Mouse (Mus musculus) heart, embryonic 16.5 days (tissue): ENCODE data around the gene Ttc17. TPM values are rescaled to one million over a fixed set of nuclear protein-coding genes. Genes with fewer than 3 reads are reported as not detected.
A peak's percentile ranks its signal among the peaks of the same experiment; 100 is the strongest.

Experiments used
- ATAC-seq: fragments of 200-750 bp; cut with Nextera tagmentation; replicated peaks from 2 replicates; pipeline ENCODE4 v1.8.0; 2017; ENCODE audit warnings: moderate number of reproducible peaks; ENCODE audit not compliant: insufficient read depth, low FRiP score; ENCODE audit errors: extremely low read depth
- H3K27ac ChIP-seq: fragments of 300-500 bp; sonication (generic); 2 replicates; pipeline ENCODE4 v1.5.1; 2014; ENCODE audit warnings: mild to moderate bottlenecking, low read length, control low read depth, moderate library complexity
- H3K27me3 ChIP-seq: fragments of 300-500 bp; sonication (generic); 2 replicates; pipeline ENCODE4 v1.6.1; 2014; ENCODE audit warnings: low read length, mixed read lengths; ENCODE audit not compliant: control insufficient read depth, insufficient read depth
- H3K36me3 ChIP-seq: fragments of 300-500 bp; sonication (generic); 2 replicates; pipeline ENCODE4 v1.6.1; 2014; ENCODE audit not compliant: control insufficient read depth, insufficient read depth
- H3K4me1 ChIP-seq: fragments of 300-500 bp; sonication (generic); 2 replicates; pipeline ENCODE4 v1.6.1; 2014; ENCODE audit warnings: low read length, mixed read lengths; ENCODE audit not compliant: control insufficient read depth, insufficient read depth
- H3K4me2 ChIP-seq: fragments of 300-500 bp; sonication (generic); 2 replicates; pipeline ENCODE4 v1.6.1; 2014; ENCODE audit warnings: low read depth, mild to moderate bottlenecking, control low read depth, low read length
- H3K4me3 ChIP-seq: fragments of 300-500 bp; sonication (generic); 2 replicates; pipeline ENCODE4 v1.5.1; 2014; ENCODE audit warnings: mild to moderate bottlenecking, control low read depth, low read length
- H3K9ac ChIP-seq: fragments of 300-500 bp; sonication (generic); 2 replicates; pipeline ENCODE4 v1.6.1; 2014; ENCODE audit warnings: low read length, control low read depth
- H3K9me3 ChIP-seq: fragments of 300-500 bp; sonication (generic); replicated peaks from 2 replicates; pipeline ENCODE4 v1.6.1; 2016; ENCODE audit warnings: low read length; ENCODE audit not compliant: control insufficient read depth
- WGBS: fragments of 180-500 bp; shearing (Covaris S2); extraction: QIAGEN DNeasy Blood & Tissue Kit; methylation state at CpG from one replicate; pipeline ENCODE4 v1.1.7; 2014; 5-methylcytosine and 5-hydroxymethylcytosine counted together
- polyA plus RNA-seq: library from polyadenylated mRNA; unstranded; fragments of >200 nt; fragmentation: Nextera tagmentation; extraction: Ambion mirVana; gene quantifications from 2 replicates; pipeline ENCODE4 v1.2.1, GENCODE M21; 2015

The Ttc17 gene
- polyA plus RNA-seq, 1 experiment from 2014 or later: 17.5 TPM

DNA sequence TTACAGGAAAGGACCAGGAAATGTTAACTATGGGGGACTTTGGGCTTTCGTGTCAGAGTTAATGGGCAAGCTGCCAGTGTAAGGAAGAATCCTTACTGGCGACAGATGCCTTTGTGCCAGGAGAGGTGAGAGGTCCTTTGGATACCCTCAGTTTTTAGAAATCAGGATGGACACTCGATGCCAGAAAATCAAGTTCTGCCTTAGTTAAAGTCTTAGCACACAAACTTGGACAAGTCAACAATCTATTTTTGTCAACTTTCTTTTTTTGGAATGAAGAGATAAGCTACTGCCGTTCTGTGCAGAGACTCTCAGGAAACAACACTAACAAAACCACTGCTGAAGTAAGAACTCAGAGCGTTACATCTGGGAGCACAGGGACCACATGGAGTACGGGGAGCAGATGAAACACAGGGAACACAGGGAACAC, 58.3 kb downstream of the Ttc17 start:
- H3K27me3 ChIP-seq: no peaks in the 10 kb centered on the region
- H3K9me3 ChIP-seq: no peaks in the 10 kb centered on the region
- no peak overlapping the region for H3K9ac ChIP-seq
- H3K27ac ChIP-seq: peak overlapping the region; percentile 85
- no peak overlapping the region for H3K4me3 ChIP-seq
- peaks cover 34% of the 10 kb centered on the region for H3K4me1 ChIP-seq
- H3K4me2 ChIP-seq: peak overlapping the region; percentile 42
- ATAC-seq: peak; percentile 41; the same call in 1 of the 2 replicates
- 12% methylated on average over 6 of the region's 6 CpGs for whole genome bisulfite sequencing
- H3K36me3 ChIP-seq: peaks cover 5% of the 10 kb centered on the region; the same call in 1 of the 2 replicates

DNA sequence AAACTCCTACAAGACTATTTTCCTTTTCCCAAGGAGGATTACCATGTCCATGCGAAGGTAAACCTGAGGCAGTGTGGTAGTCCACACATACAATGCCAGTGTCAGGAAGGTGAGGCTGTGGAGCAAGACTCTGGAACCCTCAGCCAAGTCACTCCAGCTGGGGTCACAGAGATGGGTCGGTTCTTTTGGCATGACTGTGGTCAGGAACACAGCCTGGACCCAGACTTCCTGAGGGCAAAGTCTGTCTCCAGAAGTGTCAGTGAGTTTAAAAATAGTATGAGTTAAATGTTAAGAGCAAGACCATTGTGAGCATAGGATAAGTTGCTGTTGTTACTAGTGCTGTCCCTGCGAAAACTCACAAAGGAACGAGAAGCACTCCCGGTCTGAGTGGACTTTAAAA, 59.7 kb downstream of the Ttc17 start:
- WGBS: 48% methylated on average over 5 of the region's 5 CpGs
- Histone ChIP-seq H3K27ac (peak overlapping the region; percentile 85), H3K4me3 (no peak overlapping the region), H3K36me3 (peaks cover 11% of the 10 kb centered on the region; the same call in 1 of the 2 replicates), H3K9ac (no peak overlapping the region), H3K4me1 (peaks cover 36% of the 10 kb centered on the region), H3K9me3 (no peaks in the 10 kb centered on the region), H3K27me3 (no peaks in the 10 kb centered on the region), H3K4me2 (no peak overlapping the region)
- ATAC-seq: no peak

GRCm38 (mm10) chr2:94344624-94345023, 61.9 kb downstream of the Ttc17 start:
- peak; percentile 78 for ATAC-seq
- no peaks in the 10 kb centered on the region for H3K27me3 ChIP-seq
- no peak overlapping the region for H3K4me2 ChIP-seq
- H3K9me3 ChIP-seq: no peaks in the 10 kb centered on the region
- peaks cover 44% of the 10 kb centered on the region for H3K4me1 ChIP-seq
- H3K27ac ChIP-seq: peak overlapping the region; percentile 77
- H3K9ac ChIP-seq: no peak overlapping the region
- H3K4me3 ChIP-seq: no peak overlapping the region
- WGBS: 71% methylated on average over 4 of the region's 4 CpGs
- H3K36me3 ChIP-seq: peaks cover 13% of the 10 kb centered on the region; the same call in 1 of the 2 replicates

GRCm38 (mm10) chr2:94343290-94344285, 62.9 kb downstream of the Ttc17 start:
- 85% methylated on average over 12 of the region's 12 CpGs for WGBS
- Histone ChIP-seq H3K9ac (no peak overlapping the region), H3K4me2 (no peak overlapping the region), H3K27ac (no peak overlapping the region), H3K4me3 (no peak overlapping the region), H3K36me3 (peaks cover 13% of the 10 kb centered on the region; the same call in 1 of the 2 replicates), H3K9me3 (no peaks in the 10 kb centered on the region), H3K4me1 (peaks cover 43% of the 10 kb centered on the region), H3K27me3 (no peaks in the 10 kb centered on the region)
- ATAC-seq: no peak

DNA sequence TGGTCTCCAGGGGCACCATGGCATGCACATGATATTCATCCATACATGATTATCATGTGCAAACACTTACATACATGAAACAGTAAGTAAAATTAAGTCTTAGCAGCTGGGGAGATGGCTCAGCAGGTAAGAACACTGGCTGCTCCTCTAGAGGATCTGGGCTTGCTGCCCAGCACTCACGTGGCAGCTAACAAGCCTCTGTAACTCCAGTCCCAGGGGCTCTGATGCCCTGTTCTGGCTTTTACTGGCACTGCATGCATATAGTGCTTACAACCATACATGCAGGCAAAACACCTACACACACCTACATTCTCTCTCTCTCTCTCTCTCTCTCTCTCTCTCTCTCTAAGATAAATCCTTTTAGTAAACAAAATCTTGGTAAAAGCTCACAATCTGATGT, 65.7 kb downstream of the Ttc17 start:
- H3K9me3 ChIP-seq: no peaks in the 10 kb centered on the region
- no peak overlapping the region for H3K4me3 ChIP-seq
- H3K9ac ChIP-seq: no peak overlapping the region; the same call in 1 of the 2 replicates
- H3K4me2 ChIP-seq: no peak overlapping the region
- H3K27ac ChIP-seq: 0 out of 2 replicates have a peak overlapping the region, but pooled peaks have one; percentile 12
- peak; percentile 55 for ATAC-seq
- H3K4me1 ChIP-seq: peaks cover 20% of the 10 kb centered on the region
- WGBS: 46% methylated on average over 1 of the region's 1 CpGs
- H3K27me3 ChIP-seq: no peaks in the 10 kb centered on the region
- H3K36me3 ChIP-seq: peaks cover 15% of the 10 kb centered on the region; the same call in 1 of the 2 replicates

GRCm38 (mm10) chr2:94339495-94339894, 67.0 kb downstream of the Ttc17 start:
- Histone ChIP-seq H3K9ac (no peak overlapping the region), H3K9me3 (no peaks in the 10 kb centered on the region), H3K4me1 (peaks cover 21% of the 10 kb centered on the region), H3K27me3 (no peaks in the 10 kb centered on the region), H3K36me3 (peaks cover 15% of the 10 kb centered on the region; the same call in 1 of the 2 replicates), H3K4me3 (no peak overlapping the region), H3K4me2 (no peak overlapping the region), H3K27ac (no peak overlapping the region)
- 89% methylated on average over 5 of the region's 5 CpGs for WGBS
- no peak for ATAC-seq

- WGBS: 91% methylated on average over 9 of the region's 9 CpGs
- Histone ChIP-seq H3K4me3 (no peak overlapping the region), H3K9me3 (no peaks in the 10 kb centered on the region), H3K4me2 (no peak overlapping the region), H3K36me3 (peaks cover 9% of the 10 kb centered on the region), H3K27me3 (no peaks in the 10 kb centered on the region), H3K9ac (no peak overlapping the region), H3K27ac (no peak overlapping the region), H3K4me1 (peaks cover 23% of the 10 kb centered on the region)
- ATAC-seq: no peak
Measured at GRCm38 (mm10) chr2:94336336-94336735, 70.2 kb downstream of the Ttc17 start.

DNA sequence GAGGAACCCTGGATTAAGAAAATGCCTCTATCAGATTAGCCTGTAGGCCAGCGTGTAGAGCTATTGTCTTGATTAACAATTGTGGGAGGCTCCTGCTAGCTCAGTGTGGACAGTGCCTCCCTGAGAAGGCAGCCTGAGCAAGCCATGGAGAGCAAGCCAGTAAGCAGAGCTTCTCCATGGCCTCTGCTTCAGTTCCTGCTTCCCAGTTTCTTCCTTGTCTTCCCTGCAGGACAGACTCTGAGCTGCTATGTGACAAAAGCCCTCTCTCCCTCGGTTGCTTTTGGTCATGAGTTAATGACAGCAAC, 71.8 kb downstream of the Ttc17 start:
- Histone ChIP-seq H3K27ac (peak overlapping the region; percentile 69), H3K4me2 (no peak overlapping the region), H3K9me3 (no peaks in the 10 kb centered on the region), H3K4me3 (no peak overlapping the region), H3K27me3 (no peaks in the 10 kb centered on the region), H3K4me1 (peaks cover 13% of the 10 kb centered on the region), H3K9ac (0 out of 2 replicates have a peak overlapping the region, but pooled peaks have one; percentile 6), H3K36me3 (peaks cover 11% of the 10 kb centered on the region)
- WGBS: 37% methylated on average over 2 of the region's 2 CpGs
- peak; percentile 63; the same call in 1 of the 2 replicates for ATAC-seq
